Mouse (Mus musculus) subcutaneous adipose tissue, adult 2 months (tissue): ENCODE data around the gene Ace3. TPM values are rescaled to one million over a fixed set of nuclear protein-coding genes. Genes with fewer than 3 reads are reported as not detected.

Experiments used
- polyA plus RNA-seq: library from polyadenylated mRNA; depleted of rRNA; stranded (reverse); fragments of >200 nt; gene quantifications from 2 replicates; pipeline ENCODE4 v1.2.3, GENCODE M21; 2012; ENCODE audit warnings: low replicate concordance; rRNA removed

The Ace3 gene
- not detected in 2 replicates for polyA plus RNA-seq

GRCm38 (mm10) chr11:105994375-105994774 lies at the start of gene Ace3:
TSS of gene Ace3 (plus strand) at chr11:105994675.

GRCm38 (mm10) chr11:105952911-105953386 lies 41.5 kb upstream of the Ace3 start, which contains the start of gene Cyb561:
TSS of gene Cyb561 (minus strand) at chr11:105953336.

GRCm38 (mm10) chr11:105967741-105968574 lies 26.5 kb upstream of the Ace3 start, which contains the start of gene Ace:
TSS of gene Ace (plus strand) at chr11:105967945.

GRCm38 (mm10) chr11:106007821-106008220 lies 13.3 kb downstream of the Ace3 start, which contains the start of gene Kcnh6:
TSS of gene Kcnh6 (plus strand) at chr11:106008124.

GRCm38 (mm10) chr11:106036548-106037417 lies 42.3 kb downstream of the Ace3 start, which contains the start of gene Dcaf7:
TSS of gene Dcaf7 (plus strand) at chr11:106036872.

Other genes starting within 250 kb of the Ace3 start
- gene Cyb561, start 41.3 kb upstream of the Ace3 start, polyA plus RNA-seq, result 13.6 and 21.6 TPM in 2 replicates
- gene Ace, start 26.7 kb upstream of the Ace3 start, polyA plus RNA-seq, result 27.2 and 58.8 TPM in 2 replicates
- gene Kcnh6, start 13.4 kb downstream of the Ace3 start, polyA plus RNA-seq, result not detected in 2 replicates
- gene Dcaf7, start 42.2 kb downstream of the Ace3 start, polyA plus RNA-seq, result 21.7 and 50.7 TPM in 2 replicates
- gene Taco1, start 71.4 kb downstream of the Ace3 start, polyA plus RNA-seq, result 14.8 and 16.0 TPM in 2 replicates
- gene Map3k3, start 89.9 kb downstream of the Ace3 start, polyA plus RNA-seq, result 55.5 and 69.5 TPM in 2 replicates
- gene Gm10840, start 166.2 kb downstream of the Ace3 start, polyA plus RNA-seq, result not detected in 2 replicates
- 33.1 and 61.0 TPM in 2 replicates for gene Limd2, start 166.2 kb downstream of the Ace3 start, polyA plus RNA-seq
- 30.3 and 44.5 TPM in 2 replicates for gene Strada, start 207.5 kb downstream of the Ace3 start, polyA plus RNA-seq
- gene Ccdc47, start 221.7 kb downstream of the Ace3 start, polyA plus RNA-seq, result 16.5 and 20.1 TPM in 2 replicates
- gene Ddx42, start 222.3 kb downstream of the Ace3 start, polyA plus RNA-seq, result 11.1 and 17.4 TPM in 2 replicates